Mouse (Mus musculus): ENCODE measurements around the gene Rfx8. TPM values are rescaled to one million over a fixed set of nuclear protein-coding genes. Genes with fewer than 3 reads are reported as not detected.

The Rfx8 gene
- polyA plus RNA-seq (2021; fragmentation: Nextera tagmentation) = 0.36 and 0.39 TPM in 2 replicates
- long read RNA-seq, experiment 1, partial matches to known transcripts = 0 of 1 reads
- long read RNA-seq, experiment 1, other reads (novel, unspliced or antisense) = 0 of 1 reads
- long read RNA-seq, experiment 2 = 0 reads

DNA sequence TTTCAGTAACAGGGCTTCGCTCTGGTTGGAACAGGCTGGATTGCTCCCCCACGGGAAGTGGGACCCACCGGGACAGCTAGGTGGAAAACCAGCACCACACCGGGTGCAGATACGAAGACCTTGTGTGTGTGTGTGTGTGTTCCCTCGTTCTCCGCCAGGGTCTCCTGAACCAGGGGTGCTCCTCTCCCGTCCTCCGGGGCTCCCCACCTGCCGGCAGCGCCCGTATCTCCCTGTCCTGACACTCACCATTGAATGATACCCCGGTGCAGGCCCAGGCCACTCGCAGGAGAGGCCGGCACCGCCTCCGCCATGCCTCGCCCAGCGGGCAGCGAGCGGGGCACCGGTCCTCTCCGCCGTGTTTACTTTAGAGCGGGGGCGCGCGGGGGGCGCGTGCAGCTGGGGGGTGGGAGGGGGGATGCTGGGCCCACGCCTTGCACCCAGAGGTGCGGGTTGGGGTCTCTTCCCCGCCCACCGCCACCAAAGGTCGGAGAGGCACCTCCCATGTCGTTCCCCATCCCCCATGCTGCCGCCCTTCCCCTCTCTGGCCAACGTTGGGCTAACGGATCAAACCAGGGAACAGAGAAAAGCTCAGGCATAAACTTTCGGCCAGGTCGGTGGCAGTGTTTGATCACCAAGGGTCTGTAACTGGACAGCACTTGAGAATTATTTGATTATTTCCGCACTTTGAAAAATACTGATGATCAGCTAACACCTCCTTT lies at the start of gene Rfx8:
Rfx8 (minus strand) TSS at position 366 of the 719 bp plus-strand sequence.

DNA sequence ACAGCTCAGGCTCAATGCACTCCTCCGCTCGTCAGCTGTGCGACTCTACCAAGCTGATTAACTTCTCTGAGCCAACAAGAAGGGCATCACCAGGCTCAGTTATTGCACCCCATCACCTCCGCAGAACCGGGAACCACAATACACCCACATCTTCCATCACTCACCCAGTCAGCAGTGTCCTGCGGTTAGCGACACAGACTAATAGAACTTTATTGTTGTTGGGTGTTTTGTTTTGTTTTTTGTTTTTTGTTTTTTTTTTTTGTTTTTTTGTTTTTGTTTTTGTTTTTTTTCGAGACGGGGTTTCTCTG lies 69.6 kb downstream of the Rfx8 start, which contains the start of gene Creg2:
Creg2 (minus strand) TSS at position 234 of the 308 bp plus-strand sequence.

Other genes with a start within 250 kb of the Rfx8 start
- gene Tbc1d8, start 242.2 kb downstream of the Rfx8 start, polyA plus RNA-seq (2021; fragmentation: Nextera tagmentation) = 6.2 and 7.4 TPM in 2 replicates
- 4.4 and 27.0 TPM in 2 replicates for gene Cnot11, start 186.0 kb downstream of the Rfx8 start, polyA plus RNA-seq (2021; fragmentation: Nextera tagmentation)
- gene Rnf149, start 143.6 kb downstream of the Rfx8 start, polyA plus RNA-seq (2021; fragmentation: Nextera tagmentation) = 7.3 and 22.2 TPM in 2 replicates
- 21.1 and 33.3 TPM in 2 replicates for gene Creg2, start 69.5 kb downstream of the Rfx8 start, polyA plus RNA-seq (2021; fragmentation: Nextera tagmentation)
- gene Gm3646, start 84.3 kb upstream of the Rfx8 start, polyA plus RNA-seq (2021; fragmentation: Nextera tagmentation) = not detected in 2 replicates
- gene Map4k4, start 179.9 kb upstream of the Rfx8 start, polyA plus RNA-seq (2021; fragmentation: Nextera tagmentation) = 3.0 and 3.3 TPM in 2 replicates

Measured in left cerebral cortex, adult 6 months (tissue).